Mouse (Mus musculus) ES-E14 (cell line): Measurements from ENCODE around the gene Unk. TPM values are rescaled to one million over a fixed set of nuclear protein-coding genes. Genes with fewer than 3 reads are reported as not detected.

Experiments
- DNase-seq: peaks from one replicate; pipeline ENCODE4 v3.0.0-alpha.2; 2013; ENCODE audit warnings: low read depth, low spot score
- H3K27ac ChIP-seq: 2 replicates; pipeline ENCODE4 v1.5.1; 2012; ENCODE audit warnings: low read depth, mild to moderate bottlenecking, low read length, moderate library complexity, mixed read lengths; ENCODE audit not compliant: poor library complexity, insufficient read depth, severe bottlenecking
- H3K36me3 ChIP-seq: 2 replicates; pipeline ENCODE4 v1.6.1; 2012; ENCODE audit warnings: mild to moderate bottlenecking, low read length, moderate library complexity, mixed read lengths; ENCODE audit not compliant: control insufficient read depth, poor library complexity, insufficient read depth, severe bottlenecking
- H3K4me1 ChIP-seq, 2 experiments: fragments of 150-350 bp in 1 of 2; sonication (generic) in 1 of 2; 2 replicates each; pipeline ENCODE4 v1.6.1; 2012; ENCODE audit warnings: low read length in 2 of 2, mild to moderate bottlenecking in 1 of 2, mixed read lengths in 1 of 2; ENCODE audit not compliant: control insufficient read depth in 2 of 2, insufficient read depth in 2 of 2, poor library complexity in 1 of 2
- H3K4me3 ChIP-seq, 2 experiments: fragments of 150-350 bp in 1 of 2; sonication (generic) in 1 of 2; 2 replicates each; pipeline ENCODE4 v1.5.1; 2012; ENCODE audit warnings: low read length in 2 of 2, low read depth in 1 of 2, mild to moderate bottlenecking in 1 of 2, mixed read lengths in 1 of 2; ENCODE audit not compliant: insufficient read depth in 1 of 2, poor library complexity in 1 of 2, severe bottlenecking in 1 of 2
- H3K9ac ChIP-seq: 2 replicates; pipeline ENCODE4 v1.6.1; 2012; ENCODE audit warnings: low read depth, mild to moderate bottlenecking, low read length, mixed read lengths; ENCODE audit not compliant: poor library complexity, insufficient read depth, severe bottlenecking
- H3K9me3 ChIP-seq: fragments of 150-350 bp; sonication (generic); 2 replicates; pipeline ENCODE4 v1.6.1; 2012; ENCODE audit warnings: low read depth, mild to moderate bottlenecking, low read length; ENCODE audit not compliant: control insufficient read depth, insufficient read depth
- CHD2 ChIP-seq: IDR thresholded peaks from 2 replicates; pipeline ENCODE4 v1.6.1; 2014; ENCODE audit warnings: mild to moderate bottlenecking, low read depth, low read length, inconsistent platforms
- HCFC1 ChIP-seq: IDR thresholded peaks from 2 replicates; pipeline ENCODE4 v1.6.1; 2012; ENCODE audit warnings: low read length, inconsistent platforms, borderline replicate concordance; ENCODE audit not compliant: insufficient read depth
- MAFK ChIP-seq: IDR thresholded peaks from 2 replicates; pipeline ENCODE4 v1.6.1; 2014; ENCODE audit warnings: mild to moderate bottlenecking, low read depth, low read length, inconsistent platforms; ENCODE audit not compliant: insufficient read depth
- ZC3H11A ChIP-seq: IDR thresholded peaks from 2 replicates; pipeline ENCODE4 v1.6.1; 2012; ENCODE audit warnings: low read depth, mild to moderate bottlenecking, inconsistent platforms, low read length, borderline replicate concordance
- ZNF384 ChIP-seq: IDR thresholded peaks from 2 replicates; pipeline ENCODE4 v1.6.1; 2012; ENCODE audit warnings: low read depth, low read length, inconsistent platforms
- in situ Hi-C, 2 experiments: fragments of 600-800 bp; cut with MboI; formaldehyde crosslinking; loops; one replicate each; pipeline ENCODE4 v1.15.1; 2025; ENCODE audit warnings: low sequenced_read_pairs in 2 of 2, inconsistent platforms in 1 of 2; ENCODE audit not compliant: unreplicated experiment in 2 of 2
- total RNA-seq: library from RNA; depleted of rRNA; stranded (reverse); fragments of 300-350 nt; gene quantifications from 2 replicates; pipeline ENCODE4 v1.2.3, GENCODE M21; 2012

Unk gene
- total RNA-seq, 1 experiment: 32.5 TPM

- Histone ChIP-seq H3K9me3 (no peaks in the 10 kb centered on the region), H3K4me1 (peaks cover 0 to 3% of the 10 kb centered on the region in 2 experiments; a peak in 1 of 4 replicates), H3K36me3 (peaks cover 66% of the 10 kb centered on the region), H3K4me3 (no peak overlapping the region), H3K9ac (no peak overlapping the region), H3K27ac (no peak overlapping the region)
- in situ Hi-C loops: no loop called here
- TF ChIP-seq MAFK (no peak), ZNF384 (no peak), HCFC1 (no peak), CHD2 (no peak), ZC3H11A (no peak)
- DNase-seq: no peak
These were observed 28.0 kb downstream of the Unk start for GRCm38 (mm10) chr11:116058022-116058614.

GRCm38 (mm10) chr11:116058868-116059690, 29.0 kb downstream of the Unk start:
- DNase-seq: no peak
- H3K4me1 ChIP-seq: peaks cover 0 to 3% of the 10 kb centered on the region in 2 experiments; a peak in 1 of 4 replicates

GRCm38 (mm10) chr11:116059691-116060025, 29.5 kb downstream of the Unk start:
- peaks cover 0 to 3% of the 10 kb centered on the region in 2 experiments; a peak in 1 of 4 replicates for H3K4me1 ChIP-seq
- no peaks in the 10 kb centered on the region for H3K9me3 ChIP-seq
- no peak overlapping the region for H3K27ac ChIP-seq
- TF ChIP-seq HCFC1: no peak
- no peak for TF ChIP-seq CHD2
- no peak for TF ChIP-seq MAFK
- no peak for TF ChIP-seq ZNF384
- TF ChIP-seq ZC3H11A: no peak
- DNase-seq: no peak
- no peak overlapping the region for H3K4me3 ChIP-seq
- no peak overlapping the region for H3K9ac ChIP-seq
- peaks cover 51% of the 10 kb centered on the region for H3K36me3 ChIP-seq
- in situ Hi-C loops: no loop called here

More at GRCm38 (mm10) chr11:116058868-116059690, 29.0 kb downstream of the Unk start:
- Histone ChIP-seq H3K4me3 (no peak overlapping the region), H3K9ac (no peak overlapping the region), H3K36me3 (peaks cover 57% of the 10 kb centered on the region), H3K27ac (no peak overlapping the region), H3K9me3 (no peaks in the 10 kb centered on the region)
- in situ Hi-C loops: no loop called here
- TF ChIP-seq MAFK: no peak
- TF ChIP-seq ZNF384: no peak
- no peak for TF ChIP-seq ZC3H11A
- TF ChIP-seq HCFC1: no peak
- no peak for TF ChIP-seq CHD2

- no peak for TF ChIP-seq ZNF384
- no peak for TF ChIP-seq HCFC1
- no peak for TF ChIP-seq CHD2
- no peak for TF ChIP-seq MAFK
- TF ChIP-seq ZC3H11A: no peak
- Histone ChIP-seq H3K4me3 (no peak overlapping the region), H3K9me3 (no peaks in the 10 kb centered on the region), H3K27ac (no peak overlapping the region), H3K4me1 (peaks cover 0 to 3% of the 10 kb centered on the region in 2 experiments; a peak in 1 of 4 replicates), H3K36me3 (peaks cover 42% of the 10 kb centered on the region), H3K9ac (no peak overlapping the region)
- in situ Hi-C loops: no loop called here
- no peak for DNase-seq
These were observed 30.5 kb downstream of the Unk start for GRCm38 (mm10) chr11:116060596-116060995.
